Mouse (Mus musculus): ENCODE measurements around the gene Ltbp1. TPM values are rescaled to one million over a fixed set of nuclear protein-coding genes. Genes with fewer than 3 reads are reported as not detected.

The Ltbp1 gene
- polyA plus RNA-seq, 1 experiment, result 12.2 TPM

- 94% methylated on average over 18 of the region's 18 CpGs for WGBS
- TF ChIP-seq POLR2A (IDR thresholded peaks at IDR 0.05; ENCODE audit: low read depth, low read length) (no peak), CTCF (IDR thresholded peaks at IDR 0.05; ENCODE audit: extremely low read depth, insufficient read length, insufficient replicate concordance, low read depth, low read length) (no peak)
- H3K4me1 ChIP-seq (ENCODE audit: control insufficient read depth, insufficient read depth, insufficient read length, low read length), result 0 out of 2 replicates have a peak, but pooled peaks cover 2% of the 10 kb centered on the region
- no peaks in the 10 kb centered on the region for H3K36me3 ChIP-seq (ENCODE audit: control insufficient read depth, insufficient read depth, low read length)
- H3K4me3 ChIP-seq (ENCODE audit: low read depth, low read length), result no peak overlapping the region
- no peaks in the 10 kb centered on the region for H3K27me3 ChIP-seq (ENCODE audit: control insufficient read depth, insufficient read depth, low read length)
- H3K27ac ChIP-seq (ENCODE audit: insufficient read depth, low read depth, low read length), result no peak overlapping the region
Observed at GRCm38 (mm10) chr17:75367486-75368155, 362.3 kb downstream of the Ltbp1 start.

DNA sequence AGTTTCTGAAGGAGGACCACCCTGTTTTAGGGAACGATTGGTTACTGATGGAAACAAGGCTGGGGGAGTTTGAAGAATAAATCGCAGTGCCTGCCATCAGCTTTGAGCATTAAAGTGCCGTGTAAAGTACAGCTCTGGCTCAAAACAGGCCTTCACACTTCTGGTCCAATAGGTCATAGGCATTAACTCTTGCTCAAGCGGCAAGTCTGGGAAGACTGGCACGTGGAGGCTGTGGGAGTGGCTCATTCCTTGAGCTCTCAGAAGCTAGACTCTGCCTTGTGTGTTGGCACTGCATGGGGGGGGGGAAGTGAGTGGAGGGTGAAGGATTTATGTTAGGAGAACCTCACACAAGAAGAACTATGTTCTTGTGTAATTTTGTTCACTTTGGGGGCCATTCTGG, 363.2 kb downstream of the Ltbp1 start:
- Histone ChIP-seq H3K27me3 (ENCODE audit: control insufficient read depth, insufficient read depth, low read length) (no peaks in the 10 kb centered on the region), H3K4me1 (ENCODE audit: control insufficient read depth, insufficient read depth, insufficient read length, low read length) (0 out of 2 replicates have a peak, but pooled peaks cover 2% of the 10 kb centered on the region), H3K27ac (ENCODE audit: insufficient read depth, low read depth, low read length) (no peak overlapping the region), H3K4me3 (ENCODE audit: low read depth, low read length) (no peak overlapping the region), H3K36me3 (ENCODE audit: control insufficient read depth, insufficient read depth, low read length) (no peaks in the 10 kb centered on the region)
- 44% methylated on average over 5 of the region's 5 CpGs for WGBS
- TF ChIP-seq POLR2A (IDR thresholded peaks at IDR 0.05; ENCODE audit: low read depth, low read length) (no peak), CTCF (IDR thresholded peaks at IDR 0.05; ENCODE audit: extremely low read depth, insufficient read length, insufficient replicate concordance, low read depth, low read length) (no peak)

GRCm38 (mm10) chr17:75369351-75369750, 364.0 kb downstream of the Ltbp1 start:
- Histone ChIP-seq H3K36me3 (ENCODE audit: control insufficient read depth, insufficient read depth, low read length) (no peaks in the 10 kb centered on the region), H3K27ac (ENCODE audit: insufficient read depth, low read depth, low read length) (no peak overlapping the region), H3K4me3 (ENCODE audit: low read depth, low read length) (no peak overlapping the region), H3K4me1 (ENCODE audit: control insufficient read depth, insufficient read depth, insufficient read length, low read length) (0 out of 2 replicates have a peak, but pooled peaks cover 2% of the 10 kb centered on the region), H3K27me3 (ENCODE audit: control insufficient read depth, insufficient read depth, low read length) (no peaks in the 10 kb centered on the region)
- TF ChIP-seq CTCF (IDR thresholded peaks at IDR 0.05; ENCODE audit: extremely low read depth, insufficient read length, insufficient replicate concordance, low read depth, low read length), result no peak
- no peak for TF ChIP-seq POLR2A (IDR thresholded peaks at IDR 0.05; ENCODE audit: low read depth, low read length)
- WGBS, result 33% methylated on average over 7 of the region's 7 CpGs

DNA sequence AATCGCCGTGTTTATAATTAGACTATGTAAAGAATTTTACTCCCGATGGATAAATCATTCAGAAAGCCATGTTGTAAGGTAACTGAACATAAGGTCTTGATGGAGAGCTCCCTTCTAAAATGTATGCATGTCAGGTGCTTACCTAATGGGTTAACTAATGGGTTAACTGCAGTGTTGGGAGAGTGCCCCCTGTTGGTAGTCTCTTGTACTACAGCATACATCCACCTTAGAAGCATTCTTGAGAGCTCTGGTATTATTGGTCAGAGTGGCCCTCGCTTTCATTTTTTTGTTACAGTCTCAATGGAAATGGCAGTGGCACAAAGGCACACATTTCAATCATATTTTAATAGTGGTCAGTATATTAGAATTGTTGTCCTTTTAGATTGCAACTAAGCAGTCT, 364.8 kb downstream of the Ltbp1 start:
- Histone ChIP-seq H3K27me3 (ENCODE audit: control insufficient read depth, insufficient read depth, low read length) (no peaks in the 10 kb centered on the region), H3K4me3 (ENCODE audit: low read depth, low read length) (no peak overlapping the region), H3K27ac (ENCODE audit: insufficient read depth, low read depth, low read length) (no peak overlapping the region), H3K4me1 (ENCODE audit: control insufficient read depth, insufficient read depth, insufficient read length, low read length) (0 out of 2 replicates have a peak, but pooled peaks cover 2% of the 10 kb centered on the region), H3K36me3 (ENCODE audit: control insufficient read depth, insufficient read depth, low read length) (no peaks in the 10 kb centered on the region)
- no peak for TF ChIP-seq CTCF (IDR thresholded peaks at IDR 0.05; ENCODE audit: extremely low read depth, insufficient read length, insufficient replicate concordance, low read depth, low read length)
- TF ChIP-seq POLR2A (IDR thresholded peaks at IDR 0.05; ENCODE audit: low read depth, low read length), result no peak
- 90% methylated on average over 4 of the region's 4 CpGs for WGBS

GRCm38 (mm10) chr17:75371650-75372049, 366.3 kb downstream of the Ltbp1 start:
- WGBS, result 90% methylated on average over 11 of the region's 11 CpGs
- Histone ChIP-seq H3K4me1 (ENCODE audit: control insufficient read depth, insufficient read depth, insufficient read length, low read length) (0 out of 2 replicates have a peak, but pooled peaks cover 2% of the 10 kb centered on the region), H3K4me3 (ENCODE audit: low read depth, low read length) (no peak overlapping the region), H3K27ac (ENCODE audit: insufficient read depth, low read depth, low read length) (no peak overlapping the region), H3K36me3 (ENCODE audit: control insufficient read depth, insufficient read depth, low read length) (no peaks in the 10 kb centered on the region), H3K27me3 (ENCODE audit: control insufficient read depth, insufficient read depth, low read length) (no peaks in the 10 kb centered on the region)
- TF ChIP-seq CTCF (IDR thresholded peaks at IDR 0.05; ENCODE audit: extremely low read depth, insufficient read length, insufficient replicate concordance, low read depth, low read length) (no peak), POLR2A (IDR thresholded peaks at IDR 0.05; ENCODE audit: low read depth, low read length) (no peak)

DNA sequence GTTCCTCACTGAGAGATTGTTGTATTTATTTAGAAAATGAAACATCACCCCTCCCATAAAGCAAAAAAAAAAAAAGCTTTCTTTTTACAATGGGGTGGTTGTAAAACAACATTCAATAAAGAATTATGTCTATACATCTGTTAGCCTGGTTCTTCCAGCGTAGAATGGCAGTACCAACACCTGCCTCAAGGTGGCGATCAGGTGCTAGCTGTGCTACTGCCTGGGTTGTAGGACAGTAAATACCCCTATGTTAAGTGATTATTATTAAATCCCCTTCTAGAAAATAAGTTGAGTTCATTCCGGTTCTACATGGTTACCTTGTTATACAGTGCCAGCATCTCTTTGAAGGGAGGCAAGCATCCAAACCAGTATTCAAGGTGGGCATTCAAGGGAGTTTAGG, 367.0 kb downstream of the Ltbp1 start:
- Histone ChIP-seq H3K27me3 (ENCODE audit: control insufficient read depth, insufficient read depth, low read length) (no peaks in the 10 kb centered on the region), H3K27ac (ENCODE audit: insufficient read depth, low read depth, low read length) (no peak overlapping the region), H3K4me1 (ENCODE audit: control insufficient read depth, insufficient read depth, insufficient read length, low read length) (0 out of 2 replicates have a peak, but pooled peaks cover 2% of the 10 kb centered on the region), H3K4me3 (ENCODE audit: low read depth, low read length) (no peak overlapping the region), H3K36me3 (ENCODE audit: control insufficient read depth, insufficient read depth, low read length) (no peaks in the 10 kb centered on the region)
- TF ChIP-seq POLR2A (IDR thresholded peaks at IDR 0.05; ENCODE audit: low read depth, low read length), result no peak
- peak; percentile 68; the same call in 1 of the 2 replicates for TF ChIP-seq CTCF (IDR thresholded peaks at IDR 0.05; ENCODE audit: extremely low read depth, insufficient read length, insufficient replicate concordance, low read depth, low read length)
- 38% methylated on average over 3 of the region's 3 CpGs for WGBS

- Histone ChIP-seq H3K4me1 (ENCODE audit: control insufficient read depth, insufficient read depth, insufficient read length, low read length) (0 out of 2 replicates have a peak, but pooled peaks cover under 1% of the 10 kb centered on the region), H3K36me3 (ENCODE audit: control insufficient read depth, insufficient read depth, low read length) (no peaks in the 10 kb centered on the region), H3K4me3 (ENCODE audit: low read depth, low read length) (no peak overlapping the region), H3K27ac (ENCODE audit: insufficient read depth, low read depth, low read length) (no peak overlapping the region), H3K27me3 (ENCODE audit: control insufficient read depth, insufficient read depth, low read length) (no peaks in the 10 kb centered on the region)
- no peak for TF ChIP-seq POLR2A (IDR thresholded peaks at IDR 0.05; ENCODE audit: low read depth, low read length)
- no peak for TF ChIP-seq CTCF (IDR thresholded peaks at IDR 0.05; ENCODE audit: extremely low read depth, insufficient read length, insufficient replicate concordance, low read depth, low read length)
- WGBS, result 68% methylated on average over 5 of the region's 5 CpGs
Observed at GRCm38 (mm10) chr17:75374287-75375024, 369.1 kb downstream of the Ltbp1 start.
